Mouse (Mus musculus): ENCODE measurements around the gene Kcnj9. TPM values are rescaled to one million over a fixed set of nuclear protein-coding genes. Genes with fewer than 3 reads are reported as not detected.

The Kcnj9 gene
- total RNA-seq, 2 experiments from 2014 or later: not detected

Other genes starting within 250 kb of the Kcnj9 start
- gene Copa, start 246.8 kb downstream of the Kcnj9 start, total RNA-seq (2021): 100 to 1,000 TPM; 112 to 113 TPM
- gene Ncstn, start 246.5 kb downstream of the Kcnj9 start, total RNA-seq (2021): 10 to 100 TPM; 45.5 to 50.1 TPM
- 100 to 1,000 TPM; 125 to 136 TPM for gene Pex19, start 202.6 kb downstream of the Kcnj9 start, total RNA-seq (2021)
- 100 to 1,000 TPM; 124 to 129 TPM for gene Dcaf8, start 181.2 kb downstream of the Kcnj9 start, total RNA-seq (2021)
- gene Pea15a, start 122.5 kb downstream of the Kcnj9 start, total RNA-seq (2021): 10 to 100 TPM; 59.1 to 65.0 TPM
- 1 to 10 TPM; 8.0 to 8.6 TPM for gene Casq1, start 109.5 kb downstream of the Kcnj9 start, total RNA-seq (2021)
- gene Atp1a4, start 70.9 kb downstream of the Kcnj9 start, total RNA-seq (2021): not detected
- 10 to 100 TPM; 10.9 to 12.4 TPM for gene Igsf8, start 67.7 kb downstream of the Kcnj9 start, total RNA-seq (2021)
- 100 to 1,000 TPM; 604 to 624 TPM for gene Atp1a2, start 31.3 kb downstream of the Kcnj9 start, total RNA-seq (2021)
- under 1 TPM; 0.05 to 0.11 TPM for gene Kcnj10, start 11.9 kb upstream of the Kcnj9 start, total RNA-seq (2021)
- gene Pigm, start 47.2 kb upstream of the Kcnj9 start, total RNA-seq (2021): 1 to 10 TPM; 4.4 to 4.8 TPM
- 1 to 10 TPM; 1.1 to 1.5 TPM for gene Slamf9, start 146.0 kb upstream of the Kcnj9 start, total RNA-seq (2021)
- gene Igsf9, start 152.5 kb upstream of the Kcnj9 start, total RNA-seq (2021): under 1 TPM; 0.75 to 0.76 TPM
- 10 to 100 TPM; 71.9 to 78.4 TPM for gene Tagln2, start 170.7 kb upstream of the Kcnj9 start, total RNA-seq (2021)
- gene Cfap45, start 191.5 kb upstream of the Kcnj9 start, total RNA-seq (2021): under 1 TPM; 0.14 to 0.92 TPM
- not detected for gene Vsig8, start 226.6 kb upstream of the Kcnj9 start, total RNA-seq (2021)

Measured in heart, postnatal 36 days (tissue).